Mouse (Mus musculus): ENCODE measurements around the gene Slc7a15. TPM values are rescaled to one million over a fixed set of nuclear protein-coding genes. Genes with fewer than 3 reads are reported as not detected.

The Slc7a15 gene
- polyA plus RNA-seq, 1 experiment from 2014 or later, result not detected

GRCm38 (mm10) chr12:8522711-8523110 is 76.2 kb downstream of the Slc7a15 start:
- H3K36me3 ChIP-seq (ENCODE audit: control insufficient read depth, insufficient read depth, low read length), result no peaks in the 10 kb centered on the region
- no peak overlapping the region for H3K9ac ChIP-seq (ENCODE audit: low read length)
- H3K4me3 ChIP-seq (ENCODE audit: control insufficient read depth in 1 of 2, insufficient read depth in 1 of 2, low read depth in 1 of 2, low read length in 2 of 2), result no peak overlapping the region
- no peak for ATAC-seq (ENCODE audit: insufficient number of reproducible peaks, insufficient read depth, low FRiP score, low read depth)
- no peak overlapping the region for H3K4me2 ChIP-seq (ENCODE audit: low read length)
- WGBS, result 57% methylated on average over 2 of the region's 2 CpGs
- no peaks in the 10 kb centered on the region for H3K27me3 ChIP-seq (ENCODE audit: control insufficient read depth, insufficient read depth, low read length)
- peak overlapping the region; percentile 32 to 92; a peak in 2 of 4 replicates for H3K27ac ChIP-seq (replicated peaks in 1 of 2; ENCODE audit: control insufficient read depth in 1 of 2, insufficient read depth in 1 of 2, low read depth in 2 of 2, low read length in 2 of 2)
- no peaks in the 10 kb centered on the region for H3K9me3 ChIP-seq (ENCODE audit: control insufficient read depth, low read length)
- peaks cover 30 to 40% of the 10 kb centered on the region in 2 experiments for H3K4me1 ChIP-seq (ENCODE audit: control insufficient read depth in 2 of 2, insufficient read depth in 2 of 2, low read length in 2 of 2)

- H3K4me3 ChIP-seq (ENCODE audit: control insufficient read depth in 1 of 2, insufficient read depth in 1 of 2, low read depth in 1 of 2, low read length in 2 of 2), result no peak overlapping the region
- 16% methylated on average over 11 of the region's 12 CpGs for WGBS
Measured at GRCm38 (mm10) chr12:8521375-8522047, 77.4 kb downstream of the Slc7a15 start.

GRCm38 (mm10) chr12:8519431-8520160 is 79.3 kb downstream of the Slc7a15 start:
- 0 out of 2 replicates have a peak, but pooled peaks have one; percentile 33 for ATAC-seq (ENCODE audit: insufficient number of reproducible peaks, insufficient read depth, low FRiP score, low read depth)
- Histone ChIP-seq H3K36me3 (ENCODE audit: control insufficient read depth, insufficient read depth, low read length) (no peaks in the 10 kb centered on the region), H3K4me3 (ENCODE audit: control insufficient read depth in 1 of 2, insufficient read depth in 1 of 2, low read depth in 1 of 2, low read length in 2 of 2) (no peak overlapping the region), H3K27ac (replicated peaks in 1 of 2; ENCODE audit: control insufficient read depth in 1 of 2, insufficient read depth in 1 of 2, low read depth in 2 of 2, low read length in 2 of 2) (peak overlapping the region; percentile 67 to 92), H3K4me1 (ENCODE audit: control insufficient read depth in 2 of 2, insufficient read depth in 2 of 2, low read length in 2 of 2) (peaks cover 30 to 40% of the 10 kb centered on the region in 2 experiments), H3K27me3 (ENCODE audit: control insufficient read depth, insufficient read depth, low read length) (no peaks in the 10 kb centered on the region), H3K9ac (ENCODE audit: low read length) (peak overlapping the region; percentile 35; the same call in 1 of the 2 replicates), H3K9me3 (ENCODE audit: control insufficient read depth, low read length) (no peaks in the 10 kb centered on the region), H3K4me2 (ENCODE audit: low read length) (no peak overlapping the region)
- 41% methylated on average over 12 of the region's 12 CpGs for WGBS

More at GRCm38 (mm10) chr12:8521375-8522047, 77.4 kb downstream of the Slc7a15 start:
- Histone ChIP-seq H3K4me2 (ENCODE audit: low read length) (peak overlapping the region; percentile 49), H3K36me3 (ENCODE audit: control insufficient read depth, insufficient read depth, low read length) (no peaks in the 10 kb centered on the region), H3K27me3 (ENCODE audit: control insufficient read depth, insufficient read depth, low read length) (no peaks in the 10 kb centered on the region), H3K9me3 (ENCODE audit: control insufficient read depth, low read length) (no peaks in the 10 kb centered on the region), H3K9ac (ENCODE audit: low read length) (peak overlapping the region; percentile 39; the same call in 1 of the 2 replicates), H3K27ac (replicated peaks in 1 of 2; ENCODE audit: control insufficient read depth in 1 of 2, insufficient read depth in 1 of 2, low read depth in 2 of 2, low read length in 2 of 2) (peak overlapping the region; percentile 82 to 92), H3K4me1 (ENCODE audit: control insufficient read depth in 2 of 2, insufficient read depth in 2 of 2, low read length in 2 of 2) (peaks cover 30 to 40% of the 10 kb centered on the region in 2 experiments)
- peak; percentile 85 for ATAC-seq (ENCODE audit: insufficient number of reproducible peaks, insufficient read depth, low FRiP score, low read depth)

GRCm38 (mm10) chr12:8511037-8511882 is 87.6 kb downstream of the Slc7a15 start:
- 65% methylated on average over 18 of the region's 18 CpGs for WGBS
- no peak overlapping the region for H3K4me3 ChIP-seq (ENCODE audit: control insufficient read depth in 1 of 2, insufficient read depth in 1 of 2, low read depth in 1 of 2, low read length in 2 of 2)
- no peaks in the 10 kb centered on the region for H3K36me3 ChIP-seq (ENCODE audit: control insufficient read depth, insufficient read depth, low read length)
- no peak overlapping the region for H3K4me2 ChIP-seq (ENCODE audit: low read length)
- no peaks in the 10 kb centered on the region for H3K27me3 ChIP-seq (ENCODE audit: control insufficient read depth, insufficient read depth, low read length)
- no peak overlapping the region for H3K9ac ChIP-seq (ENCODE audit: low read length)
- H3K9me3 ChIP-seq (ENCODE audit: control insufficient read depth, low read length), result no peaks in the 10 kb centered on the region
- no peak for ATAC-seq (ENCODE audit: insufficient number of reproducible peaks, insufficient read depth, low FRiP score, low read depth)
- no peak overlapping the region for H3K27ac ChIP-seq (replicated peaks in 1 of 2; ENCODE audit: control insufficient read depth in 1 of 2, insufficient read depth in 1 of 2, low read depth in 2 of 2, low read length in 2 of 2)
- H3K4me1 ChIP-seq (ENCODE audit: control insufficient read depth in 2 of 2, insufficient read depth in 2 of 2, low read length in 2 of 2), result peaks cover 8 to 26% of the 10 kb centered on the region in 2 experiments

- no peak overlapping the region for H3K4me3 ChIP-seq (ENCODE audit: control insufficient read depth in 1 of 2, insufficient read depth in 1 of 2, low read depth in 1 of 2, low read length in 2 of 2)
- no peak overlapping the region for H3K4me2 ChIP-seq (ENCODE audit: low read length)
- no peak for ATAC-seq (ENCODE audit: insufficient number of reproducible peaks, insufficient read depth, low FRiP score, low read depth)
- H3K9ac ChIP-seq (ENCODE audit: low read length), result peak overlapping the region; percentile 18; the same call in 1 of the 2 replicates
- H3K4me1 ChIP-seq (ENCODE audit: control insufficient read depth in 2 of 2, insufficient read depth in 2 of 2, low read length in 2 of 2), result peaks cover 8 to 26% of the 10 kb centered on the region in 2 experiments
- H3K36me3 ChIP-seq (ENCODE audit: control insufficient read depth, insufficient read depth, low read length), result no peaks in the 10 kb centered on the region
- H3K27me3 ChIP-seq (ENCODE audit: control insufficient read depth, insufficient read depth, low read length), result no peaks in the 10 kb centered on the region
- no peaks in the 10 kb centered on the region for H3K9me3 ChIP-seq (ENCODE audit: control insufficient read depth, low read length)
- 46% methylated on average over 6 of the region's 6 CpGs for WGBS
- H3K27ac ChIP-seq (replicated peaks in 1 of 2; ENCODE audit: control insufficient read depth in 1 of 2, insufficient read depth in 1 of 2, low read depth in 2 of 2, low read length in 2 of 2), result peak overlapping the region; percentile 82 to 85
Measured at GRCm38 (mm10) chr12:8510317-8510988, 88.4 kb downstream of the Slc7a15 start.

GRCm38 (mm10) chr12:8509693-8510092 is 89.2 kb downstream of the Slc7a15 start:
- no peaks in the 10 kb centered on the region for H3K36me3 ChIP-seq (ENCODE audit: control insufficient read depth, insufficient read depth, low read length)
- H3K27ac ChIP-seq (replicated peaks in 1 of 2; ENCODE audit: control insufficient read depth in 1 of 2, insufficient read depth in 1 of 2, low read depth in 2 of 2, low read length in 2 of 2), result peak overlapping the region; percentile 82 to 85
- no peak overlapping the region for H3K4me3 ChIP-seq (ENCODE audit: control insufficient read depth in 1 of 2, insufficient read depth in 1 of 2, low read depth in 1 of 2, low read length in 2 of 2)
- no peaks in the 10 kb centered on the region for H3K27me3 ChIP-seq (ENCODE audit: control insufficient read depth, insufficient read depth, low read length)
- H3K4me1 ChIP-seq (ENCODE audit: control insufficient read depth in 2 of 2, insufficient read depth in 2 of 2, low read length in 2 of 2), result peaks cover 8 to 26% of the 10 kb centered on the region in 2 experiments
- whole genome bisulfite sequencing, result 19% methylated on average over 5 of the region's 5 CpGs
- peak; percentile 65; the same call in 1 of the 2 replicates for ATAC-seq (ENCODE audit: insufficient number of reproducible peaks, insufficient read depth, low FRiP score, low read depth)
- 0 out of 2 replicates have a peak overlapping the region, but pooled peaks have one; percentile 16 for H3K4me2 ChIP-seq (ENCODE audit: low read length)
- H3K9ac ChIP-seq (ENCODE audit: low read length), result peak overlapping the region; percentile 18; the same call in 1 of the 2 replicates
- H3K9me3 ChIP-seq (ENCODE audit: control insufficient read depth, low read length), result no peaks in the 10 kb centered on the region

All from heart, embryonic 14.5 days (tissue).